Mouse (Mus musculus): ENCODE measurements around the gene Spata1.
A peak's percentile ranks its signal among the peaks of the same experiment; 100 is the strongest.

The Spata1 gene

GRCm38 (mm10) chr3:146419992-146420537, 79.5 kb downstream of the Spata1 start:
- ATAC-seq (ENCODE audit: low TSS enrichment) = peak; percentile 78

- ATAC-seq (ENCODE audit: low TSS enrichment) = no peak
These were observed 80.0 kb downstream of the Spata1 start for GRCm38 (mm10) chr3:146419534-146419933.

- ATAC-seq (ENCODE audit: low TSS enrichment) = no peak
These were observed 80.7 kb downstream of the Spata1 start for GRCm38 (mm10) chr3:146418901-146419300.

- no peak for ATAC-seq (ENCODE audit: low TSS enrichment)
These were observed 81.7 kb downstream of the Spata1 start for GRCm38 (mm10) chr3:146417873-146418272.

GRCm38 (mm10) chr3:146414555-146414954, 85.0 kb downstream of the Spata1 start:
- ATAC-seq (ENCODE audit: low TSS enrichment) = no peak

GRCm38 (mm10) chr3:146413992-146414391, 85.6 kb downstream of the Spata1 start:
- ATAC-seq (ENCODE audit: low TSS enrichment) = peak; percentile 34; the same call in 1 of the 2 replicates

GRCm38 (mm10) chr3:146413016-146413415, 86.5 kb downstream of the Spata1 start:
- ATAC-seq (ENCODE audit: low TSS enrichment) = peak; percentile 63

- ATAC-seq (ENCODE audit: low TSS enrichment) = no peak
These were observed 87.1 kb downstream of the Spata1 start for GRCm38 (mm10) chr3:146412480-146412879.

GRCm38 (mm10) chr3:146412008-146412407, 87.5 kb downstream of the Spata1 start:
- ATAC-seq (ENCODE audit: low TSS enrichment) = peak; percentile 11; the same call in 1 of the 2 replicates

GRCm38 (mm10) chr3:146410114-146410513, 89.4 kb downstream of the Spata1 start:
- ATAC-seq (ENCODE audit: low TSS enrichment) = no peak

Measured in frontal cortex, adult (tissue).